12 mouse cellular contexts compared by ENCODE assay signal in the genomic region with DNA sequence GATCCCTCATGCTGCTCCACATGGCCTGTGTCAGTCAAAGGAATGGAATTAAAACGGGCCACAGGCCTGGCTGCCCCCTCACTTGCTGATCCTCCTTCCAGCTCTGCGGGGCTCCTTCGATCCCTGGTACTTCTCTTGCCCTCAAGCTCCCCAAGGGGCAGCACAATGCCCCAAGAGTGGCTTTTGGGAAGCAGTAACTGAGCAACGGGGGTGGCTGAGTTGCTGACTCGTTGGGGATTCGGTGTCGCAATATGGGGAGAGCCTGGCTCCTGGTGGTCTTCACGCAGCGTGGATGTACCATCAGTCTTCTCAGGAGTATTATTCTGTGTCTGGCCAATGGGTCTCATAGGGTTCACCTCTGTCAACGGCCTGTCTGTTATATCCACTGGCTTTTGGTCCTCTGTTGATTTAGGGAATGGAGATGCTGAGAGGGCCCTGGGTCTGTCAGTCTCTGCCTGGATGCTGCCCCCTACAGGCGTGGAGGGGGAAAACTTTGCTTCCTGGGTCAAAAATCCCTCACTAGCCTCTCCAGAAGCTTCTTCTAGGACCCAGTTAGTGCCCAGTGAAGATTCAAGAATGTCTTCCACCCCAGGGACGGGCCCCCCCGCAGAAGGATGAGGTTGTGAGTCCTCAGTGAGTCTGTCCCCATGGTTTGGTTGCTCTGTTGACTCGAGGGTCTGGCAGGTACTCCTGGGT. TPM values are rescaled to one million over a fixed set of nuclear protein-coding genes. Genes with fewer than 3 reads are reported as not detected.
DNase-seq lines count a peak whose midpoint lies in the region; ATAC-seq and TF ChIP-seq lines count a peak whose summit lies in the region.
"Had no signal": no experiment of that assay in that cellular context is flagged by ENCODE, and none has a peak within 500 bp of the region (broad histone marks: within the 10 kb centered on the region; RNA-seq: fewer than 3 reads in every experiment).

No protein-coding gene starts in this region.

- H3K79me3 ChIP-seq in C2C12 (ENCODE audit: low read depth), result peaks cover 49% of the 10 kb centered on the region

- no peak overlapping the region for H3K4me2 ChIP-seq in lung, embryonic 14.5 days
- H3K4me2 ChIP-seq: embryonic facial prominence, embryonic 12.5 days had no signal

- peak; percentile 63 for TF ChIP-seq CTCF in heart, adult 2 months (IDR thresholded peaks at IDR 0.05)
- peak; percentile 42; the same call in 1 of the 2 replicates for TF ChIP-seq CTCF in lung, embryonic 14.5 days (IDR thresholded peaks at IDR 0.05; ENCODE audit: low read depth)
- no peak for TF ChIP-seq CTCF in C2C12 (IDR thresholded peaks at IDR 0.05; ENCODE audit: control insufficient read depth, insufficient read depth, insufficient read length)
- peak; percentile 37; the same call in 1 of the 2 replicates for TF ChIP-seq CTCF in brain, embryonic 14.5 days (IDR thresholded peaks at IDR 0.05; ENCODE audit: borderline replicate concordance, extremely low read depth, insufficient read depth, insufficient read length)

- intact Hi-C loops in heart, adult 2 months (cut with DNase I), result no loop called here
- intact Hi-C loops in heart, postnatal 14 days (cut with DNase I), result no loop called here

- no peaks in the 10 kb centered on the region for H3K79me2 ChIP-seq in heart, adult 2 months (replicated peaks; ENCODE audit: control insufficient read depth, insufficient read depth, low read length)
- peaks cover 97% of the 10 kb centered on the region for H3K79me2 ChIP-seq in C2C12 (ENCODE audit: control insufficient read depth, insufficient read depth)

- H3K9me3 ChIP-seq in lung, embryonic 14.5 days (ENCODE audit: low read depth, low read length), result no peaks in the 10 kb centered on the region
- H3K9me3 ChIP-seq: embryonic facial prominence, embryonic 12.5 days had no signal

- no peak for TF ChIP-seq EP300 in heart, adult 2 months (IDR thresholded peaks at IDR 0.05; ENCODE audit: insufficient read depth, low read depth, low read length)

- no peak overlapping the region for H3K9ac ChIP-seq in heart, adult 2 months (ENCODE audit: low read depth, low read length)
- H3K9ac ChIP-seq in lung, embryonic 14.5 days, result no peak overlapping the region
- H3K9ac ChIP-seq: embryonic facial prominence, embryonic 12.5 days had no signal

- no peak overlapping the region for H3ac ChIP-seq in C2C12 (ENCODE audit: control insufficient read depth, insufficient read length, low read depth)

- H3K4me1 ChIP-seq in heart, adult 2 months (ENCODE audit: control insufficient read depth, insufficient read depth, low read length), result peaks cover 15% of the 10 kb centered on the region
- H3K4me1 ChIP-seq in lung, embryonic 14.5 days (ENCODE audit: insufficient read depth), result 0 out of 2 replicates have a peak, but pooled peaks cover 2% of the 10 kb centered on the region
- H3K4me1 ChIP-seq: embryonic facial prominence, embryonic 12.5 days had no signal

- H3K36me3 ChIP-seq in heart, adult 2 months (ENCODE audit: control insufficient read depth, insufficient read depth, low read length), result peaks cover 48% of the 10 kb centered on the region
- H3K36me3 ChIP-seq in lung, embryonic 14.5 days (ENCODE audit: insufficient read depth), result peaks cover 59% of the 10 kb centered on the region
- H3K36me3 ChIP-seq in C2C12 (ENCODE audit: control insufficient read depth, insufficient read depth), result peaks cover 99% of the 10 kb centered on the region

- no peak for DNase-seq in heart, adult 2 months
- no peak for DNase-seq in heart, postnatal 14 days
- no peak for DNase-seq in lung, embryonic 14.5 days
- no peak for DNase-seq in lung, postnatal 14 days
- DNase-seq in brain, embryonic 14.5 days (ENCODE audit: low read depth), result no peak
- no peak for DNase-seq in c-Kit-positive CD71-positive TER-119-positive erythroid progenitor cells, embryonic 14.5 days (ENCODE audit: low spot score)
- DNase-seq in spleen, postnatal 14 days (ENCODE audit: low spot score in 2 of 2), result no peak
- DNase-seq: cerebellum, adult 11-12 months; right cerebral cortex, postnatal 4 days; thymus, adult 2 months had no signal

- no peak for TF ChIP-seq POLR2A in heart, adult 2 months (IDR thresholded peaks at IDR 0.05; ENCODE audit: insufficient read depth, low read depth, low read length)
- TF ChIP-seq POLR2A in brain, embryonic 14.5 days (IDR thresholded peaks at IDR 0.05; ENCODE audit: borderline replicate concordance, extremely low read depth, insufficient read depth, insufficient read length, poor library complexity, severe bottlenecking), result no peak

- 88% methylated on average over 14 of the region's 14 CpGs for WGBS in heart, adult 2 months
- 80% methylated on average over 14 of the region's 14 CpGs for WGBS in lung, embryonic 14.5 days

- no peaks in the 10 kb centered on the region for H3K27me3 ChIP-seq in heart, adult 2 months (ENCODE audit: control insufficient read depth, insufficient read depth, low read length)
- no peaks in the 10 kb centered on the region for H3K27me3 ChIP-seq in lung, embryonic 14.5 days (ENCODE audit: insufficient read depth, low read length)
- no peaks in the 10 kb centered on the region for H3K27me3 ChIP-seq in C2C12 (ENCODE audit: control insufficient read depth, insufficient read depth, insufficient read length)
- H3K27me3 ChIP-seq: embryonic facial prominence, embryonic 12.5 days had no signal

- no peak overlapping the region for H3K27ac ChIP-seq in heart, adult 2 months
- no peak overlapping the region for H3K27ac ChIP-seq in lung, embryonic 14.5 days (ENCODE audit: low read depth)
- H3K27ac ChIP-seq: embryonic facial prominence, embryonic 12.5 days had no signal

- no peak for ATAC-seq in lung, embryonic 14.5 days (ENCODE audit: insufficient read depth)

- H3K4me3 ChIP-seq in heart, adult 2 months, result no peak overlapping the region
- H3K4me3 ChIP-seq in lung, embryonic 14.5 days (ENCODE audit: low read depth, low read length), result no peak overlapping the region
- no peak overlapping the region for H3K4me3 ChIP-seq in C2C12 (ENCODE audit: insufficient read depth, poor library complexity, severe bottlenecking)
- H3K4me3 ChIP-seq: embryonic facial prominence, embryonic 12.5 days had no signal

TF ChIP-seq in C2C12, 6 proteins besides CTCF, POLR2A, EP300 and RAD21:
- no peak for TF ChIP-seq MYOD1 (IDR thresholded peaks at IDR 0.05; ENCODE audit: control insufficient read depth, insufficient read length, low read depth)
- no peak for TF ChIP-seq MYOG (IDR thresholded peaks at IDR 0.05; ENCODE audit: control insufficient read depth, extremely low read depth, insufficient read length)
- TF ChIP-seq MAX (IDR thresholded peaks at IDR 0.05), result no peak
- TF ChIP-seq FOSL1 (IDR thresholded peaks at IDR 0.05; ENCODE audit: insufficient read depth, low read length, poor library complexity, severe bottlenecking), result no peak
- no peak for TF ChIP-seq USF1 (IDR thresholded peaks at IDR 0.05; ENCODE audit: low read depth)
- peak; percentile 62 for TF ChIP-seq CEBPB (IDR thresholded peaks at IDR 0.05; ENCODE audit: low read depth)

RNA-seq across cellular contexts. Expression of a gene that starts 11.9 kb away (rescaled TPM):
- 10 to 100 TPM; 30.0 to 41.7 TPM for total RNA-seq in heart, adult 2 months (2021)
- polyA plus RNA-seq in heart, adult 2 months (2012; rRNA removed), result 32.9 and 44.0 TPM in 2 replicates
- total RNA-seq in heart, postnatal 14 days (2021), result 10 to 100 TPM; 25.5 to 33.6 TPM
- polyA plus RNA-seq in lung, embryonic 14.5 days (2014; fragmentation: Nextera tagmentation; extraction: Ambion mirVana), result 9.3 and 12.9 TPM in 2 replicates
- polyA plus RNA-seq in C2C12 (2012; fragmentation: generic; extraction: Trizol), result 169 TPM
- 6.4 and 8.5 TPM in 2 replicates for polyA plus RNA-seq in brain, embryonic 14.5 days (2012; rRNA removed)

RNA-seq across cellular contexts. Expression of a gene that starts 52.0 kb away (rescaled TPM):
- 10 to 100 TPM; 76.5 to 82.3 TPM for total RNA-seq in heart, adult 2 months (2021)
- polyA plus RNA-seq in heart, adult 2 months (2012; rRNA removed), result 50.9 and 94.6 TPM in 2 replicates
- 10 to 100 TPM; 79.1 to 91.9 TPM for total RNA-seq in heart, postnatal 14 days (2021)
- 106 and 107 TPM in 2 replicates for polyA plus RNA-seq in lung, embryonic 14.5 days (2014; fragmentation: Nextera tagmentation; extraction: Ambion mirVana)
- polyA plus RNA-seq in C2C12 (2012; fragmentation: generic; extraction: Trizol), result 72.1 TPM
- 173 and 195 TPM in 2 replicates for polyA plus RNA-seq in brain, embryonic 14.5 days (2012; rRNA removed)
